Mouse (Mus musculus): ENCODE data around the gene Gm21394.
"Not testable (repeated sequence)": the region's sequence is repeated elsewhere in the genome, so short reads cannot be mapped to it uniquely, and the experiment has no call there.

The Gm21394 gene

DNA sequence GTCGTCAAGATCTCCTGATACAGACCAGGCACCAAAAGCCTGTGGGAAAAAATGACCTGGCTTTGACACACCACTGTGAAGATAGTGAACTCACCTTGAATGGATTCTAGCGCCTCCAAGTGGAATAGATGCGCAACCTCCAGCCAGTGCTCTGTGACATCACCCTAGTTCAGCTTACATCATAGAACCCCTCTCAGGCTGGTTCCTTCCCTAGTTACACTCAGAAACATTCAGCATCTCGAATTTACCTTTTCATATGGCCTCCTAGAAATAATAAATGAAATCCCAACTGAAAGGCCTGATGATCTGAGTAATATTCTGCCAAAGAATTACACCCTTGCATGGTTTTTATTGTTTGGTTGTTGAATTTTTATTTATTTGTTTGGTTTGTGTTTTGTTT, at the start of gene Gm21394:
Gene Gm21394, minus strand, starts transcription at position 101 of the 400 bp plus-strand sequence.
- DNase-seq = not testable (repeated sequence)

All from thymus, postnatal 36 days (tissue).